In the genomic region with DNA sequence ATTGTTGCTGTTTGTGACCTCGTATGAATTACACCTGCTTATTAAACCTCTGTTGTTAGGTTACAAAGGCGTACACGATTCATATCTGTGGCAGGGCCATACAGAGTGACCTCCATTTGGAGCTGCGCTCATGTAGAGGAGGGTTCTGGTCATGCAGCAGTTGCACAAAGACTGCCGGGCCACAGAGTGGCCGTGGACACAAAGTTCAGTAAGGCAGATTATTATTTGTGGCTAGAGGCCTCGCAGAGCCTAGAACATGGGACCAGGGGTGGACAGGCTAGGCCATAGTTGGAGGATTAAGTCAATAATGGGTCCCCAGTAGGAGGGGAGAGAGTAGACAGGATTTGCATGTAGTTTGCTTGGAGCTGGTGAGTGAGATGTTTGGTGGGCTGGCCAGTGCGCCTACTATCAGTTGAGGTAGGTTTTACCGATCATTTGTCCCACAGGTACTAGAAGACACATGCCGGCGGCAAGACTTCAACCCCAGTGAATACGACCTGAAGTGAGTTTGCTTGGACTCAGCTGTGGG, we compare ENCODE assay signal across 8 mouse cellular contexts. TPM values are rescaled to one million over a fixed set of nuclear protein-coding genes. Genes with fewer than 3 reads are reported as not detected.
DNase-seq lines count a peak whose midpoint lies in the region; ATAC-seq and TF ChIP-seq lines count a peak whose summit lies in the region.

No protein-coding gene starts in this region.

- 44% methylated on average over 12 of the region's 12 CpGs for WGBS in embryonic facial prominence, embryonic 10.5 days
- 40% methylated on average over 12 of the region's 12 CpGs for WGBS in hindbrain, postnatal 0 days

- H3K9me3 ChIP-seq in embryonic facial prominence, embryonic 10.5 days: no peaks in the 10 kb centered on the region
- no peaks in the 10 kb centered on the region for H3K9me3 ChIP-seq in hindbrain, postnatal 0 days (ENCODE audit: low read length)

- ATAC-seq in hindbrain, postnatal 0 days: peak; percentile 6
- peak; percentile 3; the same call in 1 of the 2 replicates for ATAC-seq in monocyte, adult 5-6 weeks (replicated peaks; ENCODE audit: insufficient number of reproducible peaks, low FRiP score, low TSS enrichment, poor library complexity, severe bottlenecking)

- TF ChIP-seq CTCF in left cerebral cortex, adult 2 months (IDR thresholded peaks at IDR 0.05): no peak
- no peak for TF ChIP-seq CTCF in hindbrain, postnatal 0 days (IDR thresholded peaks at IDR 0.05; ENCODE audit: low read depth)

- DNase-seq in left cerebral cortex, adult 2 months (ENCODE audit: extremely low spot score in 1 of 2, low spot score in 2 of 2): no peak
- DNase-seq in left cerebral cortex, adult 9 months (ENCODE audit: low spot score in 2 of 2): no peak
- DNase-seq in embryonic facial prominence, embryonic 10.5 days (ENCODE audit: low spot score): no peak
- no peak for DNase-seq in hindbrain, postnatal 0 days (ENCODE audit: low spot score)
- DNase-seq in spleen, adult 18-20 months: no peak
- no peak for DNase-seq in frontal cortex, postnatal 25 days (ENCODE audit: low spot score in 2 of 2)
- DNase-seq in cerebellum, postnatal 14 days: no peak

- intact Hi-C loops in left cerebral cortex, adult 2 months (cut with DNase I): no loop called here

- peaks cover 43% of the 10 kb centered on the region for H3K36me3 ChIP-seq in embryonic facial prominence, embryonic 10.5 days (replicated peaks)
- peaks cover 10% of the 10 kb centered on the region for H3K36me3 ChIP-seq in hindbrain, postnatal 0 days (ENCODE audit: insufficient read depth, low read length)

- no peaks in the 10 kb centered on the region for H3K27me3 ChIP-seq in embryonic facial prominence, embryonic 10.5 days (replicated peaks; ENCODE audit: low read depth, poor library complexity, severe bottlenecking)
- H3K27me3 ChIP-seq in hindbrain, postnatal 0 days (ENCODE audit: insufficient read depth, low read length): no peaks in the 10 kb centered on the region

- peak overlapping the region; percentile 84 for H3K27ac ChIP-seq in left cerebral cortex, adult 2 months
- peak overlapping the region; percentile 98 for H3K27ac ChIP-seq in embryonic facial prominence, embryonic 10.5 days (replicated peaks)
- peak overlapping the region; percentile 88 for H3K27ac ChIP-seq in hindbrain, postnatal 0 days

- H3K9ac ChIP-seq in hindbrain, postnatal 0 days (replicated peaks; ENCODE audit: low read length): peak overlapping the region; percentile 62

- H3K4me2 ChIP-seq in hindbrain, postnatal 0 days (ENCODE audit: low read depth, low read length): peak overlapping the region; percentile 80

- peaks cover 26% of the 10 kb centered on the region for H3K4me1 ChIP-seq in embryonic facial prominence, embryonic 10.5 days
- H3K4me1 ChIP-seq in hindbrain, postnatal 0 days (ENCODE audit: insufficient read depth, low read length): peaks cover 9% of the 10 kb centered on the region

- peak overlapping the region; percentile 90 for H3K4me3 ChIP-seq in left cerebral cortex, adult 2 months
- peak overlapping the region; percentile 85 for H3K4me3 ChIP-seq in embryonic facial prominence, embryonic 10.5 days
- peak overlapping the region; percentile 64 for H3K4me3 ChIP-seq in hindbrain, postnatal 0 days (ENCODE audit: low read length)

RNA-seq across cellular contexts. Expression of gene Aspscr1, which starts 0.9 kb away (rescaled TPM):
- total RNA-seq in left cerebral cortex, adult 2 months (2021): 10 to 100 TPM; 47.4 to 54.9 TPM
- 151 and 155 TPM in 2 replicates for polyA plus RNA-seq in embryonic facial prominence, embryonic 10.5 days (2016; fragmentation: Nextera tagmentation; extraction: Ambion mirVana)
- 105 and 130 TPM in 2 replicates for total RNA-seq in hindbrain, postnatal 0 days (2014; rRNA removed)
- 143 and 148 TPM in 2 replicates for polyA plus RNA-seq in hindbrain, postnatal 0 days (2015; fragmentation: Nextera tagmentation; extraction: Ambion mirVana)
- 32.3 to 55.6 TPM (median 50.2 TPM) in 3 replicates for total RNA-seq in monocyte, adult 5-6 weeks (2017)

RNA-seq across cellular contexts. Expression of gene Notum, which starts 12.7 kb away (rescaled TPM):
- 1 to 10 TPM; 4.0 to 7.2 TPM for total RNA-seq in left cerebral cortex, adult 2 months (2021)
- 4.4 and 4.8 TPM in 2 replicates for polyA plus RNA-seq in embryonic facial prominence, embryonic 10.5 days (2016; fragmentation: Nextera tagmentation; extraction: Ambion mirVana)
- 6.9 and 10.3 TPM in 2 replicates for total RNA-seq in hindbrain, postnatal 0 days (2014; rRNA removed)
- polyA plus RNA-seq in hindbrain, postnatal 0 days (2015; fragmentation: Nextera tagmentation; extraction: Ambion mirVana): 3.0 and 4.1 TPM in 2 replicates
- total RNA-seq in monocyte, adult 5-6 weeks (2017): not detected in 3 replicates

RNA-seq across cellular contexts. Expression of gene Myadml2, which starts 25.7 kb away (rescaled TPM):
- 1 to 10 TPM; 6.9 to 8.8 TPM for total RNA-seq in left cerebral cortex, adult 2 months (2021)
- not detected in 2 replicates for polyA plus RNA-seq in embryonic facial prominence, embryonic 10.5 days (2016; fragmentation: Nextera tagmentation; extraction: Ambion mirVana)
- 1.4 and 1.5 TPM in 2 replicates for total RNA-seq in hindbrain, postnatal 0 days (2014; rRNA removed)
- 1.3 and 1.5 TPM in 2 replicates for polyA plus RNA-seq in hindbrain, postnatal 0 days (2015; fragmentation: Nextera tagmentation; extraction: Ambion mirVana)
- not detected in 3 replicates for total RNA-seq in monocyte, adult 5-6 weeks (2017)

RNA-seq across cellular contexts. Expression of gene Pycr1, which starts 30.1 kb away (rescaled TPM):
- total RNA-seq in left cerebral cortex, adult 2 months (2021): 1 to 10 TPM; 2.4 to 3.1 TPM
- 32.7 and 33.7 TPM in 2 replicates for polyA plus RNA-seq in embryonic facial prominence, embryonic 10.5 days (2016; fragmentation: Nextera tagmentation; extraction: Ambion mirVana)
- total RNA-seq in hindbrain, postnatal 0 days (2014; rRNA removed): 9.0 and 9.3 TPM in 2 replicates
- 13.2 and 13.8 TPM in 2 replicates for polyA plus RNA-seq in hindbrain, postnatal 0 days (2015; fragmentation: Nextera tagmentation; extraction: Ambion mirVana)
- total RNA-seq in monocyte, adult 5-6 weeks (2017): 0.57 to 0.58 TPM in 2 of 3 replicates, not detected in the other

RNA-seq across cellular contexts. Expression of gene Cenpx, which starts 39.9 kb away (rescaled TPM):
- total RNA-seq in left cerebral cortex, adult 2 months (2021): 10 to 100 TPM; 18.9 to 21.3 TPM
- 119 and 124 TPM in 2 replicates for polyA plus RNA-seq in embryonic facial prominence, embryonic 10.5 days (2016; fragmentation: Nextera tagmentation; extraction: Ambion mirVana)
- total RNA-seq in hindbrain, postnatal 0 days (2014; rRNA removed): 57.6 and 78.6 TPM in 2 replicates
- polyA plus RNA-seq in hindbrain, postnatal 0 days (2015; fragmentation: Nextera tagmentation; extraction: Ambion mirVana): 99.7 and 100 TPM in 2 replicates
- 27.0 to 58.3 TPM (median 41.9 TPM) in 3 replicates for total RNA-seq in monocyte, adult 5-6 weeks (2017)
